Mouse (Mus musculus) stomach, postnatal 0 days (tissue): ENCODE results near the gene Sema6d.
A peak's percentile ranks its signal among the peaks of the same experiment; 100 is the strongest.

Source experiments
- CTCF ChIP-seq: IDR thresholded peaks from 2 replicates; pipeline ENCODE4 v1.5.1; 2016; ENCODE audit warnings: antibody characterized with exemption, low read depth, mild to moderate bottlenecking, moderate library complexity
- EP300 ChIP-seq: optimal IDR thresholded peaks from 2 replicates; pipeline ENCODE3; 2016; ENCODE audit warnings: antibody characterized with exemption

DNA sequence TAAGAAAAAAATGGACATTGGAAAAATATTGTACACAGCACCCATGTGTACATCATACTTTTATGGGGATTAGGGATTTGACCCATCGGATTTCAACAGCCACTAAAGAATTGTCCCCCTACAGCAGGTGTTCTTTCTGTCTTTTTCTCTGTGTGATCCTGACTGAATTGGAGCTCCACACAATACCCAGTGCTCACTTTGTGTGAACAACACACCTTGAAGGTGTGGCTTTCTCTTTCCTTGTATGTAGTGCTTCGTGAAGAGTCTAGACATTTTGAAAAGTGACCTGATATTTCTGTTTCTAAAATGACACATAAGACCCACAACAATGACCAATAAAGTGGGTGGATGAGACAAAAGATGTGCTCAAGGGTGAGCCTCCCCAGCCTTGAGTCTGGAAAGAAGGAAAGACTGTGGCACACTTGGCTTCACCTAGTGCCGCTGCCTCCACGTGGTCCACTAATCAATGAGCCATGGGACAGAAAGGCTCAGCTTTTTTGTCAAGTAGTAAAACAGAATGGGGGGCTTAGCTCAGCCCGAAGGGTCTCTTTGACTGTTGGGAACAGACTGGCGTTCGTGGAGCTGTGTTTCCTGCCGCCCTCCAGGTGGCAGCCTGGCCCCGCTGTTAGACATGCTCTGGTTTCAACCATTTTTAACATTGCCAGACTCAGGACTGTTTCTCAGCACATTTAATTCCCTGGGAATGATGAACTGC, 10.9 kb downstream of the Sema6d start:
- TF ChIP-seq CTCF (peak; percentile 88), EP300 (no peak)
